Mouse (Mus musculus) embryo, embryonic 10.5 days (tissue): Measurements from ENCODE around the gene Tigd3.

Experiments
- DNase-seq: peaks from one replicate; pipeline ENCODE4 v3.0.0-alpha.2; 2015; ENCODE audit warnings: low spot score

Tigd3 gene

DNA sequence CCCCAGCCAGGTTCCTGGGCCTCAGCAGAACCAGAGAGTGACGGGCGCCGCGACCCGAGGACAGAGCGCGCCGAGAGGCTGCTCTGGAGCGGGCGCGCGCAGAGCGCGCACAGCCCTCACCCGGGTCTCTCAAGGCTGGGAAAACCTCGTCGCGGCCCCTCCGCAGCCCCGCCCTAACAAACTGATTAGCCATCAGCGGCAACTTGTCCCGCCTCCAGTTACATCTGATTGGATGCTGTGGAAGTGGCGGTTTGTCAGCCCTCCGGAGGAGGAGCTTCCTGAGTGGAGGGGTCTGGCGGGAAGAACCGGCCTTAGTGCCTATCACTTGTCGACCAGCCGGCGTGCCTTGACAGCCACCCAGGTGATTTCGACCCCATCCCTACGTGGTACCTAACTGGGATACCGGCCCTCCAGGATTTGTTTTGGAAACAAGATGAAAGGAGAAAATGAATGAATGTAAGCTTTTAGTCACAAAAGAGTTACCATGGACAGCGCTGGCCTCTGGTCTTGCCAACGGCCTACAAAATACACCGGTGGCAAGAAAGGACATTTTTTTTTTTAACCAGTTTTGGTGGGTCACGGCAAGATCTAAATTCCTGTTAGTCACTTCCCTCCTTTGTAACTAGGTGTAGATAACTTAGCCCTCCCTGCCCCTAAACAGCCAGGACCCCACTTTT is at the start of gene Tigd3:
TSS of gene Tigd3 (minus strand) at position 148 of the 677 bp plus-strand sequence.
- peak; percentile 98 for DNase-seq

- DNase-seq, result no peak
Observed at GRCm38 (mm10) chr19:5943404-5943803, 49.5 kb upstream of the Tigd3 start.

GRCm38 (mm10) chr19:5942581-5942980 is 48.6 kb upstream of the Tigd3 start:
- no peak for DNase-seq

DNA sequence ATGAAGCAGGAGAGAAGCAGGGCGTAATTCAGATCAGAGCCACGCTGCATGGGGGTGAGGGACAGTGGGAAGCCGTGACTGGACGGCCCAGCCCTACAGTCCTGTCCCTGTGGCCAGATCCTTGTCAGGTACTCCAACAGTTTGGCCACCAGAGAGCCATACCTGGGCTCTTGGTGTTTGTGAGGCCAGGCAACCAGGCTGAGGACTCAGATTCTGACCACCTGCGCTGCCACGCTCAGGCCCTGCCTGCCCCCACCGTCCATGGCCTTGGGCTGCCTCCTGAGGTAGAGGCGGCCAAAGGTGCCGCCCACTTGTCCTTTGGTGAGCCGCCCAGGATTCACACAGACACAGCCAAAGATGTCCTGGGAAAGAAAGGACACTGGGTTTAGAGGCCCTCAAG is 46.7 kb upstream of the Tigd3 start:
- no peak for DNase-seq

- DNase-seq, result no peak
Observed at GRCm38 (mm10) chr19:5940173-5940572, 46.2 kb upstream of the Tigd3 start.

DNA sequence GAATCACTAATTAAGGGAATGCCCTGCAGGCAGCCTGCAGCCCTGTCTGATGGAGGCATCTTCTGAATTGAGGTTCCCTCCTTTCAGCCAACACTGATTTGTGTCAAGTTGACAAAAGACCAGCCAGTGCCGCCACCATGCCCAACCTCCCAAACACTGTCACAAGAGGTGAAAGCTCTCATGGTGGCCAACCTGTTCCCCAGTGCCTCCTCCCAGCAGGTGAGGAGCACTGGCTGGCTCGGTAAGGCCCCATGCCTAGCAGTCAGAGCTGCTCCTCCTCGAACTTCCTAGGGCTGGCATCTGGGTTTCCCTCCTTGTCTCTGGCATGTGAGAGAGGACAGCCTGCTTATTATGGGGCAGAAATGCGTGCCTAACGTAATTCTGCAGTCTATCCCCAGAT is 45.8 kb upstream of the Tigd3 start:
- DNase-seq, result no peak

- DNase-seq, result no peak
Observed at GRCm38 (mm10) chr19:5938516-5938915, 44.6 kb upstream of the Tigd3 start.

DNA sequence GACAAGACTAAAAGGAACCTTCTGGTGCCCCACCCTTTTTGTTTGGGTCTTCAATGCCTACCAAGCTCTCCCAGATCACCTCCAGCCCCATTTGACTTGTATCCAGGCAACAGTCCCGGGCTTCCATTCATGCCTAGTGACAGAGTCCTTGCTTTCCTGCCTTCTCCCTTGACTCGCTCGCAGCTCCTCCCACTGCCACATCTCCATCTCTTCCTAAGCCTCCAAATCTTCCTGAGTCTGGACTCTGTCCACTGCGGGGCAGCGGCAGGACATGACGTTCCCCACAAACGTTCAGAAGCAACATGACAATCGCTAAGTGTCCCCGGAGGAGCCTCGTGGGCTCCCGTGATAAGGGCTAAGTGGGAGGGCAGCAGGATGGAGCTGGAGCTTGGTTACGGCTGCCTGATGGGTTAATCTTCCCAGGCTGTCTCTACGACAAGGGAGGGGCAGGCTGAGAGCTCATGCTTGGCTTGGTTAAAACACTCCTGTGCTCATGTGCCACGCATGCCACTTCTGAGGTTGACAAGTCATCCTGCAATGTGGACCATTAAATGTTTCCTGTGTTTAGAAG is 44.0 kb upstream of the Tigd3 start:
- DNase-seq, result no peak

GRCm38 (mm10) chr19:5937095-5937835 is 43.3 kb upstream of the Tigd3 start:
- DNase-seq, result no peak

DNA sequence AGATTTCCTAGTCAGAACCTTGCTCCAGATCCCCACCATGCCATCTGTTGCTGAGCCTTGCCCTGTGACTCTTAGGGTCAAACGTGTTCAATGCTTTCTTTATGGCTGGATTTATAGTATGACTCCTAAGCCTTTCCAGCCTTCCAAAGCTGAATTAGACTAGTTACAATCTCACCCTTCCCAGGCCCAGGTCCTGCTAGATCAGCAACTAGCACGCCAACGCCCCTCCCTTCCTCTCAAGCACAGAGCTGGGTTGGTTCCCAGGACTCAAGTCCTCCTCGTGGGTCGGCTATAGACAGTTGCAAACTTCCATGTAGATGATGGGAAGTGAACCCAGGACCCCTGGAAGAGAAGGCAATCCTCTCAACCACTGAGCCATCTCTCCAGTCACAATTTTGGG is 41.7 kb upstream of the Tigd3 start:
- no peak for DNase-seq

- no peak for DNase-seq
Observed at GRCm38 (mm10) chr19:5935266-5935665, 41.3 kb upstream of the Tigd3 start.

GRCm38 (mm10) chr19:5929634-5930596 is 36.0 kb upstream of the Tigd3 start:
- no peak for DNase-seq

- DNase-seq, result no peak
Observed at GRCm38 (mm10) chr19:5928546-5928945, 34.6 kb upstream of the Tigd3 start.

- DNase-seq, result no peak
Observed at GRCm38 (mm10) chr19:5928104-5928503, 34.2 kb upstream of the Tigd3 start.

DNA sequence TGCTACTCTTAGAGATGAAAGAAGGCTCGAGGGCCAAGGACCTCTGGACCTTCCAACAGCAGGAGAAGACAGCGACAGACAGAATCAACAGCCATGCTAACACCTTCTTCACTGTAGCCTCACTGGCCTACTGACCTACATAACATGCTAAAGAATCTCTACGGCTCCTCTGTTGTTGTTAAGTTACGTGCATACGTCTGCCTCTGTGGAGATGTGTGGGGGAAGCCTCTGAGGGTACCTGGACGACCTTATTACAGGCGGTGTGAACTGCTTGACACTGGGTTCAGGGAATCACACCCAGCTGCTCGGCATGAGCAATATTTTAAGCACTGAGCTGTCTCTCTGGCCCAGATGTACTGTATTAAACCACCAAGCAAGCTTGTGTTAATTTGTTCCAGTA is 33.6 kb upstream of the Tigd3 start:
- no peak for DNase-seq

- DNase-seq, result no peak
Observed at GRCm38 (mm10) chr19:5927026-5927425, 33.1 kb upstream of the Tigd3 start.

DNA sequence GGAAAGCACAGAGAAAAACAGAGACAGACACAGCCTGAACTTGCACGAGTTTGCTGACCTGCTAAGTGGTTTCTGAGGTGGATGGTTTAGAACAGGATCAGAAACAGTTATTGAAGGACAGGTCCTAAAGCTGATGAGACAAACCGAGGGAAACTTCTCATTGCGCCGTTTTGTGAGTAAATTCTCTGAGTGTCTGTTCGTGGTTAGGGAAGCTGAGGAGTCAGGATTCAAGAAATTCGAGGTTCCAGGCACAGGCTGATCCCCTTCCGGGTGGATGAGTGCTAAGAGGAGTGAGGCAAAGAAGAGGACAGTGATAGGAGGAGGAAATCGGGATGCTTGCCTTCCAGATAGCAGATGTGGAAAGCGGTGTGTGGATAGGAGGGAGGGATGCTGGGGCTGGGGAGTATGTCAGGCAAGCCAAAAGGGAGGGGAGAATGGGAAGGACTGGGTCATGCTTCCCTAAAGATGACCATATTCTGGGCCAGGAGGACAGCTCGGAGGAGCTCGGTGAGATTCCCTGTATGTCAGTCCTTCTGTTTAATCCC is 31.4 kb upstream of the Tigd3 start:
- DNase-seq, result no peak

- DNase-seq, result peak; percentile 97
Observed at GRCm38 (mm10) chr19:5924713-5925093, 30.8 kb upstream of the Tigd3 start, which contains the start of gene Cdc42ep2. Cdc42ep2 (minus strand) TSS chr19:5924816.

DNA sequence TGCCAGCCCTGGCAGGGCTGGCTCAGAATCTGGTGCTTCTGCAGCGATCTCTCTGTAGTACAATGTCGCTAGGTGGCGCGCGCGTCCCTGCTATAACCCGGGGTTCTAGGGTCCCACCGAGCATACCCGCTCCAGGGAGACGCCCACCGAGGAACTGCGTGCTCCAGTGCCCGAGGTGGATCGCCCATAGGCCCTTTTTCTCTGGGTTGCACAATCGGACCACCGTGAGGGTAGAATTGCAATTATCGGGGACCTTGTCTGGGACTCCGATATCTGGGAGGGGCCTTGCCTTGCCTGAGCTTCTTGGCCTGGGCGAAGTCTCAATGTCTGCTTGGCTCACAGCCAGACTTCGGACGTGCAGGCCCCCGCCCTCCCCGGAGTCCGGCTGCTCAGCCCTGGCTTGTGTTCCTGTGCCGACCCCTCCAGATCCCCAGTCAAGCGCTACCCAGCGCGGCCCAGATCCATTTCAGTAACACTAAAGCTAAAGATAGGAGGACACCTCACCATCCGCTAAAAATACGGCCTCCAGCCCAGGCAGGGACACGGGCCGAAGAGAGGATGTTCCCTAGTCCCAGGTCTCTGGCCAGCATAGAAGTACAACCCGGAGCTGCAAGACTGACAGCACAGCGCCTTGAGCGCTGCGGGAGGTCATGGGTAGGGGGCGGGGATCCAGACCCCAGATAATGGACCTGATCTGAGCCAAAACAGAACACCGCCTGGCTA is 30.2 kb upstream of the Tigd3 start:
- peak; percentile 97 for DNase-seq

GRCm38 (mm10) chr19:5922963-5923362 is 29.0 kb upstream of the Tigd3 start:
- DNase-seq, result no peak
